Mouse (Mus musculus) Patski (cell line): Measurements from ENCODE around the gene Mrpl33. TPM values are rescaled to one million over a fixed set of nuclear protein-coding genes. Genes with fewer than 3 reads are reported as not detected.
A peak's percentile ranks its signal among the peaks of the same experiment; 100 is the strongest.

Experiments
- ATAC-seq: fragments of 100-300 bp; one replicate; pipeline ENCODE4 v1.8.0; 2021
- CTCF ChIA-PET: fragments of 350-600 bp; sonication (Branson Sonifier 250); formaldehyde crosslinking; loops from one replicate; lab custom pipeline; 2022; ENCODE audit warnings: inconsistent platforms; lab: Charles Lee
- POLR2A ChIA-PET: fragments of 350-600 bp; sonication (Branson Sonifier 250); formaldehyde crosslinking; loops from one replicate; lab custom pipeline; 2022; ENCODE audit warnings: antibody characterized with exemption, inconsistent platforms; lab: Charles Lee
- DNase-seq: peaks from one replicate; pipeline ENCODE4 v3.0.0-alpha.2; 2011; ENCODE audit warnings: low read depth, low spot score
- H3K27me3 ChIP-seq: fragments of 371-371 bp; one replicate; pipeline ENCODE4 v1.5.1; 2021
- CTCF ChIP-seq: fragments of 100-300 bp; IDR thresholded peaks from one replicate; pipeline ENCODE4 v1.5.1; 2021
- in situ Hi-C: fragments of 300-500 bp; cut with MboI; formaldehyde crosslinking; loops from 3 replicates; pipeline ENCODE4 v1.11.1; 2018; ENCODE audit warnings: low pct_unique_long_range_greater_than_20kb, mixed read lengths
- polyA plus RNA-seq: library from polyadenylated mRNA; unstranded; gene quantifications from one replicate; pipeline ENCODE4 v1.2.3, GENCODE M21; 2021

The Mrpl33 gene
- polyA plus RNA-seq, 1 experiment from 2014 or later = 243 TPM

DNA sequence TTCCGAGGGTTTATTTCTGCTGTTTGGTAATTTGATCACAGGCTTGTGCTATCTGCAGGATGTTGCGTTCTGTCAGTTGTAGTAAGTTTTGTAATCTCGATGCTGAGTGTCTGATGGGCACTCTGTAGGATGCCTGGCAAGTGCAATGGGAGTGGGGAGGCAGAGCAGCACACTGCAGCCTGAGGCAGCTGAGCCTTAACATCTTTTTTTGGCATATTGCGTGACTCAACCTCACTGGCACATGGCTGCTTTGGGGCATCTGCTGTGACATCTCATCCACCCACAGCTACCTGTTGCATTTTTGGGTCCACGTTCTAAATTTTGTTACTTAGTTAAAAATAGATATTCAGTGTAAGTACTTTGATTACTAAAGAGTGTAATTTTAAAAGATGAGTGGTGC is 108.2 kb downstream of the Mrpl33 start:
- ChIA-PET POLR2A (interaction anchor here (0.6 kb wide), 1 partner anchor 491 kb away, joined by 3 read pairs; no protein-coding TSS in a partner anchor), CTCF (no interaction called here)
- H3K27me3 ChIP-seq = no peaks in the 10 kb centered on the region
- no peak for TF ChIP-seq CTCF
- DNase-seq = no peak
- no peak for ATAC-seq
- in situ Hi-C loops = no loop called here

GRCm38 (mm10) chr5:31706826-31707225 is 110.1 kb downstream of the Mrpl33 start:
- in situ Hi-C loops = no loop called here
- DNase-seq (no peak), ATAC-seq (no peak)
- POLR2A ChIA-PET = no interaction called here
- no peaks in the 10 kb centered on the region for H3K27me3 ChIP-seq
- CTCF ChIA-PET = no interaction called here
- no peak for TF ChIP-seq CTCF

DNA sequence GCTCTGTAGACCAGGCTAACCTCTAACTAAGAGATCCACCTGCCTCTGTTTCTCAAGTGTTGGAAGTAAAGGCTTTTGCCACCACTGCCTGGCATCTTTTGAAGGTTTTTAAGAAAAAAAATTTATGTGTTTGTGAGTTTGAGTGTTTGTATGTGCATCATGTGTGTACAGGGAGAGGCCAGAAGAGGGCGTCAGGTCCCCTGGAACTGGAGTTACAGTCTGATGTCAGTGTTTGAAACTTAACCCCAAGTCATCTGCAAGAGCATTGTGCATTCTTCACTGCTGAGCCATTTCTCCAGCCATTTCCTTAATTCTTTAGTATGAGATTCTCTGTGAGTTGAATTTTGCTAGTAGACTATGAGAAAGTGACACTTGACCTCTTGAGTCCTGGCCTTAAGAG is 112.7 kb downstream of the Mrpl33 start:
- DNase-seq (no peak), ATAC-seq (no peak)
- in situ Hi-C loops = no loop called here
- ChIA-PET POLR2A (interaction anchor here (0.6 kb wide), 1 partner anchor 88 kb away, joined by 3 read pairs; no protein-coding TSS in a partner anchor), CTCF (interaction anchor here (1.0 to 1.3 kb wide), 2 partner anchors 9 to 86 kb away, joined by 3 to 4 read pairs; no protein-coding TSS in a partner anchor)
- H3K27me3 ChIP-seq = no peaks in the 10 kb centered on the region
- peak; percentile 64 for TF ChIP-seq CTCF

GRCm38 (mm10) chr5:31713280-31713711 is 116.6 kb downstream of the Mrpl33 start:
- no peak for TF ChIP-seq CTCF
- POLR2A ChIA-PET = interaction anchor here (0.7 kb wide), 1 partner anchor 41 kb away, joined by 4 read pairs; no protein-coding TSS in a partner anchor
- ATAC-seq (no peak), DNase-seq (no peak)
- H3K27me3 ChIP-seq = no peaks in the 10 kb centered on the region
- CTCF ChIA-PET = interaction anchor here (1.1 kb wide), 1 partner anchor 9 kb away, joined by 3 read pairs; no protein-coding TSS in a partner anchor
- in situ Hi-C loops = no loop called here

DNA sequence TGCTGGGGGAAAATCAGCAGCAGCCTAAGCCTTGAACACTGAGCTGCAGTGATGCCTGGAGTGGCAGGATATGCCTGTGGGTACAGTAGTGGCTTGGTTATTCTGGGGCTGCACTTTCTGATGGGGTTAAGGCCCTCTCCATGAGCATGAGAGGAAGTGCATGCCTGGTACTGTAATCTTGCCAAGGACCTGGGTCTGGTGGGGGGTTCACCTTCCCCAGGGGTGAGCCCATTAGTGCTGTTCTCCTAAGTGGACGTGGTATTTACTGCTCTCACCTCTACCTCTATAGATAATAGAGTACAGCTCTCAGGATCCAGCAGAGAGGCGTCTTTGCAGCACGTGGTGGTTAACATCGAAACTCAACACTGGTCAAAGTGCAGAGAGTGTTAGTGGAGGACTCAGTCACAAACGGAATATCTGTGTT is 117.1 kb downstream of the Mrpl33 start:
- in situ Hi-C loops = no loop called here
- no peak for DNase-seq
- no peaks in the 10 kb centered on the region for H3K27me3 ChIP-seq
- CTCF ChIA-PET = no interaction called here
- POLR2A ChIA-PET = no interaction called here
- ATAC-seq = no peak
- TF ChIP-seq CTCF = no peak

Other genes starting within 250 kb of the Mrpl33 start
- gene Zfp512, start 144.5 kb upstream of the Mrpl33 start, polyA plus RNA-seq = 15.8 TPM
- gene 4930548H24Rik, start 111.2 kb upstream of the Mrpl33 start, polyA plus RNA-seq = not detected
- 37.4 TPM for gene Gpn1, start 102.2 kb upstream of the Mrpl33 start, polyA plus RNA-seq
- 45.8 TPM for gene Slc4a1ap, start 69.9 kb upstream of the Mrpl33 start, polyA plus RNA-seq
- gene Supt7l, start 69.1 kb upstream of the Mrpl33 start, polyA plus RNA-seq = 25.7 TPM
- gene Rbks, start 100.7 kb downstream of the Mrpl33 start, polyA plus RNA-seq = 11.3 TPM
- 122 TPM for gene Babam2, start 100.7 kb downstream of the Mrpl33 start, polyA plus RNA-seq